Mouse (Mus musculus): Measurements from ENCODE around the gene Gdpd1. TPM values are rescaled to one million over a fixed set of nuclear protein-coding genes. Genes with fewer than 3 reads are reported as not detected.
"Not testable (repeated sequence)": the region's sequence is repeated elsewhere in the genome, so short reads cannot be mapped to it uniquely, and the experiment has no call there.

Gdpd1 gene
- total RNA-seq (2021): 10 to 100 TPM; 53.5 to 54.8 TPM
- long read RNA-seq, experiment 1, transcript Gdpd1-201 (10 exons, 2,336 nt): major isoform, 85 of 91 reads
- long read RNA-seq, experiment 1, partial matches to known transcripts: 4 of 91 reads
- long read RNA-seq, experiment 1, other reads (novel, unspliced or antisense): 2 of 91 reads
- long read RNA-seq, experiment 2, transcript Gdpd1-201 (10 exons, 2,336 nt): major isoform, 97 of 106 reads
- long read RNA-seq, experiment 2, partial matches to known transcripts: 3 of 106 reads
- long read RNA-seq, experiment 2, other reads (novel, unspliced or antisense): 6 of 106 reads

DNA sequence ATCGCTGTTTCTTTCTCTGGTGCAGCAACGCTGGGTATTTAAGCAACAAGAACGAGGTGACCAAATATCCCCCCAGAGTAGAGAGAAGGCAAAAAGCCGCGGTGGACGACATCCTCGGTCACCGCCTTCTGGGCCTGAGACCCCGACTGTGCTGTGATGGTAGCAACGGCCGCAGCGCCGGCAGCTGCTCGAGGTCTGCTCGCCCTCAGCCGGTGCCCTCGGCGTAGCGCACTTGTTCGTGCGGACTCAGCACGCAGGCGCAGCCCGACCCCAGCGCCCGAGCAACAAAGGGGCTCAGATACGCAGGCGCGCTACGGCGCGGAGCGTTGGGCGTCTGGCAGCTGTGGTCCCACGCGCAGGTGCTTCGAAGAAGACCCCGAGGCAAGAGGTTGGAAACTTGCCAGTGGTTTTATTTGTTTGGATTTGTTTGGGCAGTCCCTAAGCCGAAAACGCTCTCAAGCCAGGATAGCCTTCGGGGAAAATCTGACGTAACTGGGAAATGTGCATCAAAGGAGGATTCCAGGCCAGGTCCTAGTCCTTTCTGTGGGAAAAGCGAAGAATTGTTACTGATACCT is at the start of gene Gdpd1:
Gdpd1 (minus strand) TSS at position 197 of the 575 bp plus-strand sequence.
- peak; percentile 88 to 91 for DNase-seq (ENCODE audit: low spot score in 2 of 2)

DNA sequence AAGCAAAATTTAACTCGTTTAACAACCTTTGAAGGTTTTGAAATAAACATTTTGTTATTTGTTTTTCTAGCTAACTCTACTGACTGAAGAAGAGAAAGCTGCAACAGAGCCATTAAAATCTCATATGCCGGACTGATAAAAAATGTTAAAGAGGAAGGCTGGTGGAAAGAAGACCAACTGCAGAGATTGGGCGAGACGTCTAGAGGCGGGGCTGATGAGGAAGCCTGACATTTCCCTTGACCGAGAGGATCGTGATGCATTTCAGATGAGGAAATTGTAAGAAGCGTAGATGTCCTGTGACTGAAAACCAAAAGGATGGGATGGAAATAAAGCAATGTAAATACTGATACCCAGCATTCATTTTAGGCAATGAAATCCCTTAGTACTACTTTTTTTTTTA is 48.0 kb upstream of the Gdpd1 start:
- DNase-seq (ENCODE audit: low spot score in 2 of 2): no peak

DNA sequence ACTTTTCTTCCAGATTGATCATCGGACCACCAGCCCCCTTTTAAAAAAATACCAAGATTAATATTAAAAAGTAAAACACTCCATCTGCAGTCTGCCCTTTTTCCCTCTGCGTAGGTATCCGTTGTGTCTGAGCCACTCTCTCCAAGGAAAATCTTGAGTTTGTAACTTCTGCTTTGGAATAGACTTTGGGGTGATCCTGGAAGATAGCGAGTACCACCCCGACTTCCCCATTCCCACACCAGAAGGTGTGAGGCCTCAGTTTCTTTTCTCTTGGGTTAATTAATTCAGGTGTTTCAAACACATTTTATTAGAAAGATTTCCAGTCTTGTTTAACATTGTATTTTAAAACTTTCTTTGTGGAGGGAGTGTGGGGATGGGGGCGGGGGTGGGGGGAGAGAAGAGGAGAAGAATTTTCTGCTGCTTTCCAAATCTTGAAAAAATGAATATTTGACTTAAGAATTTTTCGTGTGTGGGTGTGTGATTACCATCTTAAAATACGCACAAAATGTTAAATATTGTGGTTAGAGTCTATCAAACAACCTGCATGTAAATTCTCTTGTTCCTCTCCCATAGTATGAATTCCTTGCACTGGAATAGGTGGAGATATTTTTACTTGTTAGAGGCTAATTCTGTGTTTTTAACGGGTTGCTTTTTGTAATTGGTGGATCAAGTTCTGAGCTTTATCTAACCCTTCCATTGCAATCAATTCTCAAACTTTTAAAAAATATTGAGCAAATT is 36.5 kb upstream of the Gdpd1 start:
- DNase-seq (ENCODE audit: low spot score in 2 of 2): no peak

DNA sequence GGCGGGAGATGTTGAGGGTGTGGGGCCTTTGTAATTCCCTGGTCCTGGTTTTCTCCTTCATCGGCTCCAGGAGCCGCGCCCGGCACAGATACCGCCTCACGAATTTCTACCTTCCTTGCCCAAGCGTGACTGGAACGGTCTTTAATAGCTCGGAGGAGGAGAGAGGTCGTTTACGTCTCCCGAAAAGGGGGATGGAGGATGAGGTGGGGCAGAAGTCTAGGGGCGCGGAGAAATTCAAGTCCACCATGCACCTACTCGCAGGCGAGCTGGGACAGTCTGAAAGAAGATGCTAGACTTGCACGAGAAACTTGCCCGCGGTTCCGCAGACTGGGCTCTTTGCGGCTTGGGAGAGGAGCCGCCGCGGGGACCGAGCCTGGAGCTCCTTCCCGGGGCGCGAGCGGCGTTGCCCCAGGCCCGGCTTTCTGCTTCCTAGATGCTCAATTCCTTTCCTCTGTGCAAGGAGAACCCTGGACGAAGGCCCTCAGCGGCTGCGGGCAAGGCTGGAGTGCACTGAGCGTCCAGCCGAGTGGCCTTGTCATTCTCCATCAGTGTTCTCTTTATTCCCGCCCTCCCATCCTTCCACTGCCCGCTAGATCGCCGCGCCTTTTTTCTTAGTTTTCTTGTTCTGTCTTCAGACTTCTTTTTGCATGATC is 35.8 kb upstream of the Gdpd1 start:
- no peak for DNase-seq (ENCODE audit: low spot score in 2 of 2)

DNA sequence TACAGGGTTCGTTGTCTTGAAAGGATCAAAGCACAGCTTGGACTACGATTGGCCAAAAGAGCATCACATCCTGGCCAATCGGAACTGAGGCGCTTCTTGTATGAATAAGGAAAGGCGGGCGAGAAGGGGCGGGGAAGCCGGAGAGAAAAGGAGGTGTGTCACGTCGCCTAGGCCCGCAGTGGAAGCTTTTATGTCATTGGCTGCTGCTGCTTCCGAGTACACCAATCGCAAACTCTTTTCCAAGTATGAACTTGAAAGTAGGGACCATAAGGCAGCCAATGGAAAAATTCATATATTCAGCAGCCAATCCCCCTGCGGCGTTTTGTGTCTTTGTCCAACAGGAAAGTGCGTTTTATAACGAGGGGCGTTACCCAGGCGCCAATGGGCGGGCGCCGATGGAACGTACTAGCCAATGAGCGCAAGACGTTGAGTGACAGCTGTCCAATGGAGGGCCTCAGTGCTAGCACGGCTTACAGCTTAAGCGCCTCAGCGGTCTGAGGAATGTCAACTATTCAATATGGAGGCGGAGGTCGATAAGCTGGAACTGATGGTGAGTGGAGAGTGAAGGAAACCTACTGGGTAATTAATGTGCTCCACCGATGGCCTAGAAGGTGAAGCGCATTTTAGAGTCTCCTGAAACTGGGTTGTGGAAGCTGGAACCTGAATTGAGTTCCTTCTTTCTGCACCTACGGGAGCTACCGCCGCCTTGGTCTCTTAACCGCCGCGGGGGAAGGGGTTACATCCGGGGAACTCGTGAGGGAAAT is 35.1 kb upstream of the Gdpd1 start, which contains the start of gene Ska2:
Ska2 (plus strand) TSS at position 480 of the 764 bp plus-strand sequence.
- peak; percentile 97 to 99 for DNase-seq (ENCODE audit: low spot score in 2 of 2)

DNA sequence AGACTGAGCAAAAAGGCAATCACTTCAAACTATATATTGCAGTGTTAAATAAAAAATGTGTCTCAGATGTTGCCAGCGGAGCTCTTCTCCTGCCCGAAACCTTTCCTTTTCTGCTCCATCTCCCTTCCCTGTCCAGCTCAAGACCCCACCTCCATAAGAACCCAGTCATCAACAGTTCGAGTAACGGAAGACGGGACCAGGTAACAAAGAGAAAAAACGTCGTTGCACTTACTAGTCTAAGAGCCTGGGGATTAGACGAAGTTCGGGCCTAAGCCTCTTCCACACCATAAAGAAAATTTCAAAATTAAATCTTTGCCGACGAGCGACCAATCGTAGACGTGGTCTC is 34.5 kb upstream of the Gdpd1 start, which contains the start of gene Prr11:
Prr11 (minus strand) TSS at position 300 of the 346 bp plus-strand sequence.
- DNase-seq (ENCODE audit: low spot score in 2 of 2): no peak

DNA sequence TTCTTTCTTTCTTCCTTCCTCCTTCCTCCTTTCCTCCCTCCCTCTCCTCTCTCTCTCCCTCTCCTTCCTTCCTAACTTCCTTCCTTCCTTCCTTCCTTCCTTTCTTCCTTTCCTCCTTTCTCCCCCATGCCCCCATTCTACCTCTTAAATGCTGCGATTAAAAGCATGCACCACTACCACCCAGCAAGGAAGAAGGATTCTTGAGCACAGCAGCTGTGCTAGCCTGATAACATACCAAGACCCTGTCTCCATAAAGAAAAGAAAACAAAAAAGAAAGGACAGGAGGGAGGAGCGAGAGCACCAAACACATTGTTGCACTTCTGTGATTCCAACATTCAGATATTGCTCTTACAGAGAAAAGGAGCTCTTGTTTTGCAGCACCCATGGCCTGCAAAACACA is 13.3 kb upstream of the Gdpd1 start:
- DNase-seq (ENCODE audit: low spot score in 2 of 2): no peak

DNA sequence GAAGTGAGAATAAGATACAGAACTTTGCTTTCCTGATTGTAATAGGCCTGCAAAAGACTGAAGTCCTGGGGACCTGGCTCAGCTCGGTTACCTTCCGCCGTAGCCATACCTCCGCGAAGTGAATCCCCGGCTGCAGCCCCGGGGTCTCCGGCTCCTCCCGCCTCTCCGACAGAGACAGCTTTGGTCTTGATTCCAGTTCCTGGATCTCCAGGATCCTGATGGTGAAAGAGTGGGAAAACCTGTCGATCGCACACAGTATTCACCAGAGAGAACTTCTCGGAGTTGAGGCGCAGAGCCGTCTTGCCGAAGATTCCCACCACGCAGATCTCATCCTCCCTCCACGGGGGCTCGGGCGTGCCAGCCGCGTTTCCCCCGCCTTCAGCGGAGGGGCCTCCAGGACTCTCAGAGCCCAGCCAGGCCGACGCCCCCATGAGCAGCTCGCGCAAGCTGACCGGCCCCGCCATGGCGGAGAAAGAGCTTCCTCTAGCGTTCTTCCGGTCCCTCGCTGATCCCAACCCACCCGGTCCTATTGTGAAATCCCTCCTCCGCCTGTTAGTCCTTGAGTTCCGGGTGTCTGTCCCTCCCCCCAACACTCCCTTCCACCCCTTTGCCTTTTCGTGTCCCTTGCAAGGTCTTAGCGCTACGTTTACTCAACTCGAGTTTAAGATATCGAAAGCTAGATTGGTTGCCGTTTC is 12.6 kb upstream of the Gdpd1 start, which contains the start of gene Smg8:
Smg8 (minus strand) TSS at position 485 of the 695 bp plus-strand sequence.
- peak; percentile 71 to 84 for DNase-seq (ENCODE audit: low spot score in 2 of 2)

DNA sequence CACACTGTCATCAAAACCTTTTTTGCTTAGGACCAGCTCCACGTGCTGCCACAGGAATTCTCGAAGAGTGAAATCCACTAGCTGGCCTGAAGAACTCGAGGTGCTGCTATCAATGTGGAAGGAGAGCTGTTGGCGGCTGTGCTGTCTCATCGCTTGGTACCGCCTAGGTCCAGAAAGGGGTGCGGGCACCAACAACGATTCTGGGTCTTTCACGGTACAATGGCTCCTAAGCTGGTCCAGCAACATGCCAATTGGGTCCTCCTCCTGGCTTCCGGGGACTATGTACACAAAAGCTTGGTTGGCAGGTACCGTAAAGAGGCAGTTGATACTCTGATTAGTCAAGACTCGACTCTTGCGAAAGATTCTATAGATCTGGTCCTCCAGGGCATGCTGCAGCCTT is 11.6 kb upstream of the Gdpd1 start:
- no peak for DNase-seq (ENCODE audit: low spot score in 2 of 2)

DNA sequence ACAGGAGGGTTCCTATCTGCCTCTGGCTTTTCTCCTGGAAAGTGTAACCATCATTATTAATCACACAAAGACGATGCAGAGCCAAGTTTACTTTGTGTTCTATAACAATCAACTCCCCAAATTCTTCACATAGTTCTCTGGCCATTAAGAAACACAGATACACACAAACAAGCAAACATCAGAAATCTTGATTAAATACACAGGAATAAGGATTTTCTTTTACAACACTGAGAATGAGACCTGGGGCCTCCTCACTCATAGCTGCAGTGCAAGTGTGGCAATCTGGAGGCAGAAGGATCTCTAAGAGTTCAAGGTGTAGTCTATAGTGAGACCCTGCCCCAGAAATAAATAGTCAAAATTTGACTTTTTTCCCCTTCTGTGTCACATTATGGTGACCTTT is 9.8 kb upstream of the Gdpd1 start:
- no peak for DNase-seq (ENCODE audit: low spot score in 2 of 2)

DNA sequence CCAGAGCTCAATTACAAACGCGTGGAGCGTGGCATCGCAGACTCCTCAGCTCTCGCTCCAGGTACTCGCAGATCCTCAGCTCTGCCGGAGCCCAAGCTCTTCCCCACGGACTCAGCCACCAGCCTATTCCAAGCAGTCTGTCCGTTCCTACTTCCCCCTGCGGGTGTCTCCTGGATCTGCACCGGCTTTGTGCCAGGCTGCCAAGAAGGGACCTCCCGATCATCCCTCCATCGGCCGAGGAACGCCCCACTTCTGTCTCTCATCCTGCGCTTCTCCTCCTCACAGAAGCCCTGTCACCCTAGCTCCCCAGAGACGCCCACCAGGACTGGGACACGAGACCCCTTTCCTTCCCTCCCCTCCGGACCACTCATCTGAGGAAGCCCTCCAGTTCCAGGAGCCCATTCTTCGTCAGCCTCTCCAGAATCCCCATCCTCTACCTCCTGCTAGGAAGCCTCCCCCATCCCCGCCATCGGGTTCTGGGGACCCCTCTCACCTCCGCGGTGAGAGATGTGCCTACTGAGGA is 458 bp downstream of the Gdpd1 start:
- peak; percentile 70 to 71 for DNase-seq (ENCODE audit: low spot score in 2 of 2)

DNA sequence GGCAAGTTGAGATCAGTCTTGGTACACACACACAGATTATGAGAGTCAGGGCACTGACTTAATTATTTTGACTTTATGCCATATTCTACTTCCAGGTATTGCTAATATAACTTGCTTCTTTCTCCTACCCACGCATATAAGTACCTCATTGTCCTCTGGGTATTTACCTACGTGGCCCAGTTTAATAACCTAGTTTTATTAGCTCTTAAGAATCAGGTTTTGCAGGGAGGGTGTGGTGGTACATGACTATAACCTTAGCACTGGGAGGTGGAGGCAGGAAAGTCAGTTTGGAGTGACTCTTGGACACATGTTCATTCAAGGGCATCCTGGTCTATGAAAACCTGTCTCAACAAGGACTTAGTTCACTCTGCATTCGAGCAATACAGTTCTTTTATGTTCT is 11.8 kb downstream of the Gdpd1 start:
- DNase-seq (ENCODE audit: low spot score in 2 of 2): no peak

DNA sequence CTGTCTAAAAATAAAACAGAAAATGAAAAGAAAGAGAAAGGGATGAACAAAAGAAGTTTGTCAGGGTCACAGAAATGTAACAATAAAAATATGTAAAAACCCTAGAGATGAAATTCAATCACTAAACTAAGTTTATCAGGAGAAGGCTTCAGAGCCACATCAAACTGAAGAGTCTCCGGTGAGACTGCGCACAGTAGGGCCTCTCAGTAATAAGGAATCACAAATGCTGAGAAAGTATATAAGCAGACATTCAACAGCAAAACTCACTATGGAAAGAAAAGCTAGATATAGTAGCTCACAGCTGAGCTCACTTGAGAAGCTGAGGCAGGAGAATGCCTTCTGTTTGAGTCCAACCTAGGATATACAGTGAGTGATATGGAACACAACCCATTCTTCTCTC is 13.5 kb downstream of the Gdpd1 start:
- no peak for DNase-seq (ENCODE audit: low spot score in 2 of 2)

DNA sequence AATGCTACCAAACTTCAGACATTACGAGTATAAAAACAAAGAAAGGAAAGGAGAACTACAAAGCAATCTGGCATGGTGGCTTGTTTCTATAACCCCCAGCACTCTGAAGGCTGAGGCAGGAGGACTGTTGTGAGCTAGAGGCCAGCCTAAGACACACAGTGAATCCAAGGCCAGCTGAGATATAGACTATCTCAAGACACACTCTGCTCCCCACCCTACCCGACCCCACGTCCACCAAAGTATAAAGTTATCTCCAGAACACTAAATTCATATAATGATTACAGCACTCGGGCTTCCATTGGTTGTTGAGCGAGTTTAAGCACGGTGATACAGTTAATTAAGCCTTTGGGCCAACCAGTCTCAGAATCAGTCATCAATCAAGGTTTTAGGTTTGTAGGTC is 17.6 kb downstream of the Gdpd1 start:
- no peak for DNase-seq (ENCODE audit: low spot score in 2 of 2)

DNA sequence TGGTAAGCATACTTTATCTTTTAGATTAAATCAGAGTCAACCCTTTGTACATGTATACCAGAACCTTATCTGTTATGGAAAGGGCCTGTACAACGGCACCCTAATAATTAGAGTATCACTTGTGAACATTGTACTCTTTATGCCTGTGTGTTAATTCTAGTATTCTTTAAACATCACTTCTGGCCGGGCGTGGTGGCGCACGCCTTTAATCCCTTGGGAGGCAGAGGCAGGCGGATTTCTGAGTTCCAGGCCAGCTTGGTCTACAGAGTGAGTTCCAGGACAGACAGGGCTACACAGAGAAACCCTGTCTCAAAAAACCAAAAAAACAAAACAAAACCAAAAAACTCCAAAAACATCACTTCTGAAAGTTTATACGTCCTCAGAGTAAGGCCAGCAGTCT is 25.0 kb downstream of the Gdpd1 start:
- DNase-seq (ENCODE audit: low spot score in 2 of 2): not testable (repeated sequence)

DNA sequence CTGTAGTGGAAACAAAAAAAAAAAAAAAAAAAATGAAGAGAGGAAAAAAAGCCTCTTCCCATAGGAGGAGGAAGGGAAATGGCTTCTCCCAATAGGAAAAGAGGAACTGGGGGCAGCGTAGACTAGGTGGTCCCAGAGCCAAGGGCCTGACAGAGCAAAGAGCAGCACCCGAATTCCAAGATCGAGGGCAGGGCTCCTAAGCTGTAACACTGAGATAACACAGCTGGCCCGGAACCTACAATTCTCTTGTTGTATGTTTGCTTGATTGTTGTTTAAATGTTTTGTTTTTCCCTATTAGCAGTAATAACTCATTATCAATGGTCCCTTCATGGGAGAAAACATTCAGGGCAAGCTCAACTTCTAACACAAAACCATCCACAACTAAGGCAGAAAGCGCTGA is 26.9 kb downstream of the Gdpd1 start:
- no peak for DNase-seq (ENCODE audit: low spot score in 2 of 2)

DNA sequence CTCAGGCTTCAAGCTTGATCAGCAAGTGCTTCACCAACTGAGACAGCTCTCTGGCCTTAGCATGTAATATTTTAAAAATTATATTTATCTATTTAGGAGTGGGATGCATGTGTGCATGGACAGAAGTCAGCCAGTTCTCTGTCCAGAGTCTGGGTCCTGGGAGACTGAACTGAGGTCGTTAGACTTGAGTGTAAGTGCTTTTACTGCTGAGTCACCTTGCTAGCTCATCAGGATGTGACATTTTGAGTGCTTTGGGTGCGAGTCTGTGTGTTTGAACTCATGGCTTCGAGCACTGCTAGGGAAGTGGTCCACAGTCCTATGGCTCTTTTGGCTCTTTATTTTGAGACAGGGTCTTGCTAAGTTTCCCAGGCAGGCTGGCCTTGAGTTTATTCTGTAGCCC is 30.8 kb downstream of the Gdpd1 start:
- DNase-seq (ENCODE audit: low spot score in 2 of 2): no peak

DNA sequence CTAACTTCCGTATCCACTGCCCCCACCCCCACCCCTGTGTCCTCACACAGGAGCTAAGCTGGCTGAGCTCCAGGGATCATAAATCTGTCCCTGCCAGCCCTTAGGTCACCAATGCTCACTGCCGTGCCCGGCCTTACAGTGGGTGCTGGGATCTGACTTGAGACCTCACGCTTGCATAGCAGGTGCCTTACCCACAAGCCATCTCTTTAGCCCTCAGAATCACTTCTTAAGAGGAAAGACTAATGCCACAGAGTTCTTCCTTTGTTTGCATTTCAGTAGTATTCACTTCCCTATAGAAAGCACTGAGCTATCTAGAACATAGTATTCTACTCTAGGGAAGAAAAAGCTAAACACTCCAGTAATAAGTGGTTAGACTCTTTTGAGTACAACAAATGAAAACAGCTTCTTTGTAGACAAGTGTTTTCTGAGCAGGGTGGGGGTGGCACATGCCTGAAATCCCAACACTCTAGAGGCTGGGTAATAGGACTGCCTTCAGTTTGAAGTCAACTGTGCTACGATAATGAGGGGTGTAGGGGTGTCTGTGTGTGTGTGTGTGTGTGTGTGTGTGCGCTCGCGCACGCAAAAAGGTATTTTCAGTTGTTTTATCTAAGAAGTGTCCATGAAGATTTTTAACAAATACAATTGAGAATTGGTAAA is 34.4 kb downstream of the Gdpd1 start:
- DNase-seq (ENCODE audit: low spot score in 2 of 2): no peak

DNA sequence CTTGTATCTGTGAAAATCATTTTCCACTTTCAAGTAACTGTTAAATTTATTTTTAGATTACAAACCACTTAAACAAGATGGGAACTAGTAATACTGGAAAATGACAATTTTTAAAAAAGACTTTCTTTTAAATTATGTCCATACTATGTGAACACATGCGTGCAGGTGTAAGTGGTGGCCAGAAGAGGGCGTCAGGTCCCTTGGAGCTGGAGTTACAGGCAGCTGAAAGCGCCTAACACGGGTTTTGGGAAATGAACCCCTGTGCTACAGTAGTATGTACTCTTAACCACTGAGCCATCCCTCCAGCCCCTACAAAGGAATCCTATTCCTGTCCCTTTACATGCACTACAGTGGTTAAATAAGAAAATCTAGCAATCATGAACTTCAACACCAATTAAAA is 37.7 kb downstream of the Gdpd1 start:
- no peak for DNase-seq (ENCODE audit: low spot score in 2 of 2)

DNA sequence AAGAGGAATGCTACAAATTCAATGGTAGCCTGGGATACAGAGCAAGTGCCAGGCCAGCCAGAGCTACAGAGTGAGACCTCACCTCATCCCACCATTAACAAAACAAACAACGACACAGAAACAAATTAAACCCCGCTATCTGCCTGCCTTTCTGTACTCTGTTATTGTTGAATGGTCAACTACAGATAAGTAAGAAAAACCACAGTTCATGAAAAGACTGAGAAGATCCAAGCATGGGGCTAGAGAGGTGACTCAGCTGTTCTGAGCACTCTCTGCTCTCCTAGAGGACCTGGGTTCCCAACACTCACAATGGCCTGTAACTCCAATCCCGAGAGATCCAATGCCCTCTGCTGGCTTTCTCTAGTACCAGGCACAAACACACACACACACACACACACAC is 45.6 kb downstream of the Gdpd1 start:
- DNase-seq (ENCODE audit: low spot score in 2 of 2): no peak

Measured in layer of hippocampus, postnatal 14 days (tissue).